Mouse (Mus musculus) ES-E14 (cell line): ENCODE measurements at regions not wholly inside any gene's neighbourhood (a gene's known extent, or its start where the extent isn't known, plus 50 kb on each side); places are given as distances from the start of the nearest gene placed in this dataset.

ENCODE experiments used
- DNase-seq: peaks from one replicate; pipeline ENCODE4 v3.0.0-alpha.2; 2013; ENCODE audit warnings: low read depth, low spot score
- H3K27ac ChIP-seq: 2 replicates; pipeline ENCODE4 v1.5.1; 2012; ENCODE audit warnings: low read depth, mild to moderate bottlenecking, low read length, moderate library complexity, mixed read lengths; ENCODE audit not compliant: poor library complexity, insufficient read depth, severe bottlenecking
- H3K36me3 ChIP-seq: 2 replicates; pipeline ENCODE4 v1.6.1; 2012; ENCODE audit warnings: mild to moderate bottlenecking, low read length, moderate library complexity, mixed read lengths; ENCODE audit not compliant: control insufficient read depth, poor library complexity, insufficient read depth, severe bottlenecking
- H3K4me1 ChIP-seq, 2 experiments: fragments of 150-350 bp in 1 of 2; sonication (generic) in 1 of 2; 2 replicates each; pipeline ENCODE4 v1.6.1; 2012; ENCODE audit warnings: low read length in 2 of 2, mild to moderate bottlenecking in 1 of 2, mixed read lengths in 1 of 2; ENCODE audit not compliant: control insufficient read depth in 2 of 2, insufficient read depth in 2 of 2, poor library complexity in 1 of 2
- H3K4me3 ChIP-seq, 2 experiments: fragments of 150-350 bp in 1 of 2; sonication (generic) in 1 of 2; 2 replicates each; pipeline ENCODE4 v1.5.1; 2012; ENCODE audit warnings: low read length in 2 of 2, low read depth in 1 of 2, mild to moderate bottlenecking in 1 of 2, mixed read lengths in 1 of 2; ENCODE audit not compliant: insufficient read depth in 1 of 2, poor library complexity in 1 of 2, severe bottlenecking in 1 of 2
- H3K9ac ChIP-seq: 2 replicates; pipeline ENCODE4 v1.6.1; 2012; ENCODE audit warnings: low read depth, mild to moderate bottlenecking, low read length, mixed read lengths; ENCODE audit not compliant: poor library complexity, insufficient read depth, severe bottlenecking
- H3K9me3 ChIP-seq: fragments of 150-350 bp; sonication (generic); 2 replicates; pipeline ENCODE4 v1.6.1; 2012; ENCODE audit warnings: low read depth, mild to moderate bottlenecking, low read length; ENCODE audit not compliant: control insufficient read depth, insufficient read depth
- CHD2 ChIP-seq: IDR thresholded peaks from 2 replicates; pipeline ENCODE4 v1.6.1; 2014; ENCODE audit warnings: mild to moderate bottlenecking, low read depth, low read length, inconsistent platforms
- HCFC1 ChIP-seq: IDR thresholded peaks from 2 replicates; pipeline ENCODE4 v1.6.1; 2012; ENCODE audit warnings: low read length, inconsistent platforms, borderline replicate concordance; ENCODE audit not compliant: insufficient read depth
- MAFK ChIP-seq: IDR thresholded peaks from 2 replicates; pipeline ENCODE4 v1.6.1; 2014; ENCODE audit warnings: mild to moderate bottlenecking, low read depth, low read length, inconsistent platforms; ENCODE audit not compliant: insufficient read depth
- ZC3H11A ChIP-seq: IDR thresholded peaks from 2 replicates; pipeline ENCODE4 v1.6.1; 2012; ENCODE audit warnings: low read depth, mild to moderate bottlenecking, inconsistent platforms, low read length, borderline replicate concordance
- ZNF384 ChIP-seq: IDR thresholded peaks from 2 replicates; pipeline ENCODE4 v1.6.1; 2012; ENCODE audit warnings: low read depth, low read length, inconsistent platforms
- in situ Hi-C, 2 experiments: fragments of 600-800 bp; cut with MboI; formaldehyde crosslinking; loops; one replicate each; pipeline ENCODE4 v1.15.1; 2025; ENCODE audit warnings: low sequenced_read_pairs in 2 of 2, inconsistent platforms in 1 of 2; ENCODE audit not compliant: unreplicated experiment in 2 of 2

DNA sequence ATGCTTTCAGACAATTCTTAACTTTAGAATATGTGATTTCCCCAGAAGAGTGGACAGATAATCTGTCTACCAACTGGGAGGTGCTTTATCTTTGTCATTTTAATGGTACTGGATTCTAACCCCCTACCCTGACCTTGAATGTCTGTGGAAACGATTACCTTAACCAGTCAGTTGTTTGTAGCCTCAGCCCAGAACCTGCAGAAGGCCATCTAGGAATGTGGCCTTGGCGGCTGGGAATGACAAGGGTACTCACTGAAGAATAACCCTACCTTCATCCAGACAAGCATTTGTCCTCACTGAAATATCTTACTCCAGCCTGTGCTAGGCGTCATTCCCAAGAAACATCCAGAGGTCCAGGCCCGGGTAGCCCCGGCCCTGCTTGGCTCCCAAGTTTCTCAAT lies 337.1 kb upstream of the Trpc7 start:
- peaks cover 2 to 11% of the 10 kb centered on the region in 2 experiments; a peak in 3 of 4 replicates for H3K4me1 ChIP-seq
- H3K9ac ChIP-seq = no peak overlapping the region
- no peak overlapping the region for H3K27ac ChIP-seq
- TF ChIP-seq CHD2 (peak; percentile 42; the same call in 1 of the 2 replicates), ZC3H11A (no peak), ZNF384 (no peak)
- H3K36me3 ChIP-seq = no peaks in the 10 kb centered on the region
- in situ Hi-C loops = no loop called here
- H3K9me3 ChIP-seq = no peaks in the 10 kb centered on the region
- peak; percentile 41 for DNase-seq
- H3K4me3 ChIP-seq = no peak overlapping the region

DNA sequence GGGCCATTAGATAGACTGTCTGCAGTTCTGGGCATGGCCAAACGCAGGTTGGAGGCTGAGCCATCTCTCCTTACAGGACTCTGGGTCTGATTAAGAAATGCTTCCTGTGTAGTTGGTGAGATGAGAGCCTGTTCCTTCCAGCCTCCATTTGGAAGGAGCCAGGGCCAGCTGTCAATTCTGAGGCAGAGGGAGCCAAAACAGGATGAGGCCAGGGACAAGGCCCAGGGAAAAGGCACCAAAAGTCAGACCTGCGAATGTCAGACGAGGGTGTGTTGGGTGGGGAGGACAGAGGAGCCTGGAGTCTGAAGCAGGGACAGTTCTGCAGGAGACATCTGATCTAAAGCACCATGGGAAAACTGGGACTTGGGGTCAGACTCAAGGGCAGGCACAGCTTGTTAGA lies 335.9 kb upstream of the Trpc7 start:
- DNase-seq = no peak
- H3K4me3 ChIP-seq = no peak overlapping the region
- H3K36me3 ChIP-seq = no peaks in the 10 kb centered on the region
- TF ChIP-seq MAFK = no peak
- no peak for TF ChIP-seq ZC3H11A
- no peak for TF ChIP-seq HCFC1
- no peak for TF ChIP-seq ZNF384
- TF ChIP-seq CHD2 = no peak
- H3K9ac ChIP-seq = no peak overlapping the region
- H3K4me1 ChIP-seq = peaks cover 2 to 8% of the 10 kb centered on the region in 2 experiments; a peak in 3 of 4 replicates
- no peak overlapping the region for H3K27ac ChIP-seq
- no peaks in the 10 kb centered on the region for H3K9me3 ChIP-seq
- in situ Hi-C loops = no loop called here

GRCm38 (mm10) chr13:57230253-57230652 lies 334.5 kb upstream of the Trpc7 start:
- in situ Hi-C loops = no loop called here
- H3K27ac ChIP-seq = no peak overlapping the region
- no peak overlapping the region for H3K4me3 ChIP-seq
- H3K4me1 ChIP-seq = peaks cover 2% of the 10 kb centered on the region in 2 experiments; a peak in 3 of 4 replicates
- H3K36me3 ChIP-seq = no peaks in the 10 kb centered on the region
- no peak for DNase-seq
- TF ChIP-seq HCFC1 (no peak), ZNF384 (no peak), ZC3H11A (no peak), MAFK (no peak), CHD2 (no peak)
- H3K9ac ChIP-seq = no peak overlapping the region
- no peaks in the 10 kb centered on the region for H3K9me3 ChIP-seq

- in situ Hi-C loops = no loop called here
These were observed 325.3 kb upstream of the Trpc7 start for GRCm38 (mm10) chr13:57221092-57221491.

GRCm38 (mm10) chr13:57216161-57216560 lies 320.4 kb upstream of the Trpc7 start:
- no peak overlapping the region for H3K27ac ChIP-seq
- no peak for DNase-seq
- H3K9me3 ChIP-seq = no peaks in the 10 kb centered on the region
- no peaks in the 10 kb centered on the region for H3K4me1 ChIP-seq
- H3K9ac ChIP-seq = no peak overlapping the region
- no peak overlapping the region for H3K4me3 ChIP-seq
- H3K36me3 ChIP-seq = no peaks in the 10 kb centered on the region
- TF ChIP-seq CHD2 (no peak), MAFK (no peak), ZC3H11A (no peak), ZNF384 (no peak), HCFC1 (no peak)
- in situ Hi-C loops = no loop called here

More at GRCm38 (mm10) chr13:57221092-57221491, 325.3 kb upstream of the Trpc7 start:
- Histone ChIP-seq H3K9me3 (no peaks in the 10 kb centered on the region), H3K9ac (no peak overlapping the region), H3K4me3 (no peak overlapping the region), H3K36me3 (no peaks in the 10 kb centered on the region), H3K27ac (no peak overlapping the region), H3K4me1 (no peaks in the 10 kb centered on the region)
- TF ChIP-seq ZNF384 = no peak
- TF ChIP-seq CHD2 = no peak
- no peak for TF ChIP-seq HCFC1
- no peak for TF ChIP-seq MAFK
- TF ChIP-seq ZC3H11A = no peak
- no peak for DNase-seq
